Mouse (Mus musculus): ENCODE results near the gene Rxfp1. TPM values are rescaled to one million over a fixed set of nuclear protein-coding genes. Genes with fewer than 3 reads are reported as not detected.

Rxfp1 gene
- polyA plus RNA-seq, 1 experiment from 2014 or later = 6.8 TPM

DNA sequence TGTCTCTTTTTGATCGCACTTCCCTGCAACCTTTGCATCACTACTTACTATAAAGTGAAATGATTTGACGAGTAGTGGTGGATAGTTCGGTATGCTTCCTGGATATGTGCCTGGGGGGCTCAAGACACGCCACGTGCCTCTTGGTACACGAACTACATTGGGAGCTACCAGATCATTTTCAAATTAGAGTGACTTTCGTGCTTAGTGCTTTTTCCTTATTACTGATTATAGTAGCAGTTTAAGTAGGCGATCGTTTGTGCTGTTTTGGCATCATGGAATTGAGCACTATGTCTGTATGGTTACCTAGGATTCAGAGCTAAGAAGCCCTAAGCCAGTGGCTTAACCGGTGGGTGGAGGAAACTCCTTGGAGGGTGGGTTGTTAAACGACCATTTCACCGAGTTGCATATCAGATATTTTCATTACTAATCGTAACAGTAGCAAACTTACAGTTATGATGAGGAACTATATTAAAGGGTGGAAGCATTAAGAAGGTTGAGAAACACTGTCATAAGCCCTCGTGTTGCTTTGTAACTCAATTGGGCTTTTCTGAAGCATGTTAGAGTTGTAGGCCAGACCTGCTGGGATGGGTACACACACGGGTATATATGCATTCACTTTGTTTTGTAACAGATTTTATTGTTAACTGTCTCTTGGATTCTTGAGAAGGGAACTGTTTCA lies 145.7 kb downstream of the Rxfp1 start:
- H3K27me3 ChIP-seq (replicated peaks) = no peaks in the 10 kb centered on the region
- peak overlapping the region; percentile 91 for H3K27ac ChIP-seq (ENCODE audit: poor library complexity, severe bottlenecking)
- peak overlapping the region; percentile 90 for H3K9ac ChIP-seq
- 4% methylated on average over 15 of the region's 15 CpGs for WGBS
- peak overlapping the region; percentile 80 for H3K4me3 ChIP-seq
- H3K4me1 ChIP-seq (replicated peaks) = peaks cover 10% of the 10 kb centered on the region
- ATAC-seq (ENCODE audit: insufficient number of reproducible peaks, low FRiP score) = no peak
- peaks cover 28% of the 10 kb centered on the region for H3K36me3 ChIP-seq
- H3K4me2 ChIP-seq = peak overlapping the region; percentile 70
- H3K9me3 ChIP-seq (replicated peaks) = no peaks in the 10 kb centered on the region

Other genes with a start within 250 kb of the Rxfp1 start
- gene Fnip2, start 170.1 kb downstream of the Rxfp1 start, polyA plus RNA-seq (2016; fragmentation: Nextera tagmentation; extraction: Ambion mirVana) = 5.3 and 6.3 TPM in 2 replicates
- gene Ppid, start 146.5 kb downstream of the Rxfp1 start, polyA plus RNA-seq (2016; fragmentation: Nextera tagmentation; extraction: Ambion mirVana) = 121 and 122 TPM in 2 replicates
- gene 4930579G24Rik, start 108.8 kb downstream of the Rxfp1 start, polyA plus RNA-seq (2016; fragmentation: Nextera tagmentation; extraction: Ambion mirVana) = 24.6 and 26.3 TPM in 2 replicates
- gene Etfdh, start 108.4 kb downstream of the Rxfp1 start, polyA plus RNA-seq (2016; fragmentation: Nextera tagmentation; extraction: Ambion mirVana) = 138 and 143 TPM in 2 replicates
- gene Tmem144, start 114.9 kb upstream of the Rxfp1 start, polyA plus RNA-seq (2016; fragmentation: Nextera tagmentation; extraction: Ambion mirVana) = 12.6 and 13.5 TPM in 2 replicates
- gene Fam198b, start 146.7 kb upstream of the Rxfp1 start, polyA plus RNA-seq (2016; fragmentation: Nextera tagmentation; extraction: Ambion mirVana) = 61.4 and 61.8 TPM in 2 replicates

Measured in heart, embryonic 12.5 days (tissue).